Mouse (Mus musculus): ENCODE data around the gene A530032D15Rik.
"Not testable (repeated sequence)": the region's sequence is repeated elsewhere in the genome, so short reads cannot be mapped to it uniquely, and the experiment has no call there.

The A530032D15Rik gene

DNA sequence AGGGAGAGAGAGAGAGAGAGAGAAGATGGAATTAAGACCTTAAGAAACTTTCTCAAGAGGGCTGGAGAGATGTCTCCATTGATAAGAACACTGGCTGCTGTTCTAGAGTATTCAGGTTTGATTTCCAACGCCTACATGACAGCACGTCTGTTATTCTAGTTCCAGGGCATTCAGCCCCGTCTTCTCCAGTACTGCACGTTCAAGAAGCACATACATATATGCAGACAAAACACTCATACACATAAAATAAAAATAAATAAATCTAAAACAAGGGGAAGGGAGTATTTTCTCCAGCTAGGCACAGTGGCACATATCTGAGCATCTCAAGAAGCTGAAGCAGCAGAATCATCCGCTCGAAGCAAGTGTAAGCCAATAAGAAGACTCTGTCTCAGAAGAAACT is 73.9 kb downstream of the A530032D15Rik start:
- DNase-seq (ENCODE audit: low spot score in 2 of 2): not testable (repeated sequence)

DNA sequence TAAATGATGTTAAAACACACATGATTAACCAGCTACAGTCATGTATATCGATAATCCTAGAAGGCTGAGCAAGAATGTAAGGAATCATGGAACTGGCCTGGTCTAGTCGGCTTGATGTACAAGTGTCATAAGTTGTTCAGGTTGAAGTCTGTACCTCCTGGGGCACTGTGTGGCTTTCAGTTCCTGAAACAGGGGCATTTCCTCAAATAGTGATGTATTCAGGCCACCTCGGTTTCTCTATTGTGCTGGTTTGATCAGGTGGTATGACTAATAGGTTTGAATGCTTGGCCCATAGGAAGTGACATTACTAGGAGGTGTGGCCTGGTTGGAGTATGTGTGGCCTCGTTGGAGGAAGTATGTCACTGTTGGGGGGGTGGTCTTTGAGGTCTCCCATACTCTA is 75.3 kb downstream of the A530032D15Rik start:
- DNase-seq (ENCODE audit: low spot score in 2 of 2): not testable (repeated sequence)

DNA sequence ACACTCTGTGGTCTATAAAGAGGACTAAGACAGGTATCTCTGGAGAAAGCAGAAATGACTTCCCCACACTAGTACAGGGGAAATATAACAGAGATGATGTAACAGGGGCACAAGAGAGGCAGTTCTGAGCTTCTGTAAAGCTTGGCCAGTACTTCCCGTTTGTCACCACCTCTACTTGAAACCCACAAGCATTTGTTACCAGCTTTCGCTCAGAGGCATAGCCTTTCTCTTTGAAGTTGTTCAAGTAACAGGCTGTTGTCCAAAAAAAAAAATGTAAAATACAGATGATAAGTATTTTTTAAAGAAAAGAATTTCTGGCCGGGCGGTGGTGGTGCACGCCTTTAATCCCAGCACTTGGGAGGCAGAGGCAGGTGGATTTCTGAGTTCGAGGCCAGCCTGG is 76.0 kb downstream of the A530032D15Rik start:
- DNase-seq (ENCODE audit: low spot score in 2 of 2): not testable (repeated sequence)
